Mouse (Mus musculus): ENCODE measurements around the gene Pigq. TPM values are rescaled to one million over a fixed set of nuclear protein-coding genes. Genes with fewer than 3 reads are reported as not detected.

The Pigq gene
- polyA plus RNA-seq, 1 experiment = 170 TPM

DNA sequence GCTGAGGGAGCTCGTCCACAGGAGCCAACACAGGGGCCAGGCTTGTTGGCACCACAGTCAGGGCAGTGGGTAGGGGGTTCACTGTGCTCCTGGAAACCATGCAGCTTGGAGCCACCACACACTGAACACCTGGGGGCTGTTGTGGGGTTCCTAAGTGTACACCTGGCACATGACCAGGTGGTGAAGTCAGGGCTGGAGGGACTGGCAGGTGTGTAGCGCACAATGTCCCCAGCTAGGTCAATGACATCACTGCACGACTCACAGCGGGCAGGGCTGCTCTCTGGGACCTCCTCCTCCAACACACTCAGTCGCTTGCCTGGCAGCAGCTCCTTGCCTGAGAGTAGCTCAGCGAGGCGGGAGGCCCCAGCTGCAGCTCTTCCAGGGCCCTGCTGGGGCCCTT is 19.5 kb upstream of the Pigq start:
- WGBS = 12% methylated on average over 7 of the region's 7 CpGs
- H3K4me1 ChIP-seq (ENCODE audit: control insufficient read depth, insufficient read depth, low read length) = peaks cover 62% of the 10 kb centered on the region
- TF ChIP-seq POLR2A (IDR thresholded peaks at IDR 0.05; ENCODE audit: borderline replicate concordance, insufficient read depth, low read length) = 0 out of 2 replicates have a peak, but pooled peaks have one; percentile 14
- TF ChIP-seq CTCF (IDR thresholded peaks at IDR 0.05; ENCODE audit: borderline replicate concordance, insufficient read depth, low read depth, low read length) = no peak
- H3K27me3 ChIP-seq (ENCODE audit: control insufficient read depth, insufficient read depth, low read length) = no peaks in the 10 kb centered on the region
- DNase-seq = peak; percentile 61 to 71
- H3K27ac ChIP-seq (ENCODE audit: insufficient read depth, low read length) = peak overlapping the region; percentile 10
- H3K4me3 ChIP-seq (replicated peaks; ENCODE audit: insufficient read depth, low read depth, low read length) = no peak overlapping the region

GRCm38 (mm10) chr17:25962413-25962905 is 17.7 kb upstream of the Pigq start:
- H3K27ac ChIP-seq (ENCODE audit: insufficient read depth, low read length) = no peak overlapping the region
- no peak for DNase-seq
- H3K4me1 ChIP-seq (ENCODE audit: control insufficient read depth, insufficient read depth, low read length) = peaks cover 70% of the 10 kb centered on the region
- 91% methylated on average over 7 of the region's 7 CpGs for WGBS
- no peaks in the 10 kb centered on the region for H3K27me3 ChIP-seq (ENCODE audit: control insufficient read depth, insufficient read depth, low read length)
- no peak overlapping the region for H3K4me3 ChIP-seq (replicated peaks; ENCODE audit: insufficient read depth, low read depth, low read length)
- no peak for TF ChIP-seq POLR2A (IDR thresholded peaks at IDR 0.05; ENCODE audit: borderline replicate concordance, insufficient read depth, low read length)
- no peak for TF ChIP-seq CTCF (IDR thresholded peaks at IDR 0.05; ENCODE audit: borderline replicate concordance, insufficient read depth, low read depth, low read length)

DNA sequence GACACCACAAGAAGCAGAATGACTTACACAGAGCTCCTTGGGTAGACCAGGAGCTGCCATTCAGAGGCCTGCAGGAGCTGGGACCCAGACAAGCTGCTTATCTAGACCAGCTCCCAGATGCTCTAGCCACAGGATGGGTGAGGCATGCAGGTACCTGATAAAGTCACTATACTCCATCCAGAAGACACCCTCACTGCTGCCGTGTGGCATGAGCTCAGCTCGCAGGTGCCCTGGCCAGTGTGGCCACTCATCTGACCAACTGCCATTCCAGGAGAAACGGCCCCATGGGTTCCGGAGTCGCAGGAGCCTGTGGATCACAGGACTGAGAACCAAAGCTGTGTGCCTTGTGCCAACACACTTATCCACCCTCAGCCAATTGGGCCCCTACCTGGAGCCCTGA is 16.8 kb upstream of the Pigq start:
- peaks cover 71% of the 10 kb centered on the region for H3K4me1 ChIP-seq (ENCODE audit: control insufficient read depth, insufficient read depth, low read length)
- H3K27ac ChIP-seq (ENCODE audit: insufficient read depth, low read length) = no peak overlapping the region
- H3K4me3 ChIP-seq (replicated peaks; ENCODE audit: insufficient read depth, low read depth, low read length) = no peak overlapping the region
- no peaks in the 10 kb centered on the region for H3K27me3 ChIP-seq (ENCODE audit: control insufficient read depth, insufficient read depth, low read length)
- TF ChIP-seq POLR2A (IDR thresholded peaks at IDR 0.05; ENCODE audit: borderline replicate concordance, insufficient read depth, low read length) = no peak
- no peak for TF ChIP-seq CTCF (IDR thresholded peaks at IDR 0.05; ENCODE audit: borderline replicate concordance, insufficient read depth, low read depth, low read length)
- 91% methylated on average over 5 of the region's 5 CpGs for WGBS
- DNase-seq = no peak

DNA sequence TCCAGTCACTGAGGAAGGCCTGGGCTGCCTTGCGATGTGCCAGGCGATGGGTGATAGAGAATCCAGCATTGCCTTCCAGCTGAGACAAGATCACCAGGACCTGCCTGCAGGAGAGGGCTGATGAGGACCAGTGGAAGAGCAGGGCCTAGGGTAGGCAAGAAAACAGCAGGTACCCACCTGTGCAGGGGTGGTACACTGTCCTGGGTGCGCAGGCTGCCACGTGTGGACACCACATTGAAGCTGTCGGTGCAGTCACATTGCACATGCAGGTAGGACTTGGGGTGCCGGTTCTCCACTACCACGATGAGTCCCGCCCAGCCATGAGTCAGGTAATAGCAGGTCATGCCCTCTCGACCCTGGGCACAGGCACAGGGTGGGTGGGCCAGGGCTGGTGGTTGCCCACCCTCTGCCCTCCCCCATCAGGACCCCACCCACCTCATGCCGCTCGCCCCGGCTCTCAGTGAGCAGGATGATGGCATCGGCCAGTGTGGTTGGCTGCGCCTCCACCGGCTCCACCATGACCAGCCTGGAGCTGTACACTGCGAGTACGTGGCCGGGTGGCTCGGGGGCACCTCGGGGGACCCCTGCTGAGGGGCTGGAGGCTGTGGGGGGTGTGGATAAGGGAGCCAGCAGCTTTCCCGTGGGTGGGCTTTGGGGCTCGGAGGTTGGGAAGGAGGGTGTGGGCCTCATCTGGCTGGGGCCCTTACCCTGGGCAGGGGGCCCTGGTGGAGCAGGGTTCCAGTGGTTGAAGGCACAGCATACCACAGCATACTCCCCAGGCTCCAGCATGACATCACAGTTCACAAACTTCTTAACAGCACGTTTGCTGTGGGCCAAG is 15.1 kb upstream of the Pigq start:
- DNase-seq = no peak
- 74% methylated on average over 23 of the region's 23 CpGs for whole genome bisulfite sequencing

DNA sequence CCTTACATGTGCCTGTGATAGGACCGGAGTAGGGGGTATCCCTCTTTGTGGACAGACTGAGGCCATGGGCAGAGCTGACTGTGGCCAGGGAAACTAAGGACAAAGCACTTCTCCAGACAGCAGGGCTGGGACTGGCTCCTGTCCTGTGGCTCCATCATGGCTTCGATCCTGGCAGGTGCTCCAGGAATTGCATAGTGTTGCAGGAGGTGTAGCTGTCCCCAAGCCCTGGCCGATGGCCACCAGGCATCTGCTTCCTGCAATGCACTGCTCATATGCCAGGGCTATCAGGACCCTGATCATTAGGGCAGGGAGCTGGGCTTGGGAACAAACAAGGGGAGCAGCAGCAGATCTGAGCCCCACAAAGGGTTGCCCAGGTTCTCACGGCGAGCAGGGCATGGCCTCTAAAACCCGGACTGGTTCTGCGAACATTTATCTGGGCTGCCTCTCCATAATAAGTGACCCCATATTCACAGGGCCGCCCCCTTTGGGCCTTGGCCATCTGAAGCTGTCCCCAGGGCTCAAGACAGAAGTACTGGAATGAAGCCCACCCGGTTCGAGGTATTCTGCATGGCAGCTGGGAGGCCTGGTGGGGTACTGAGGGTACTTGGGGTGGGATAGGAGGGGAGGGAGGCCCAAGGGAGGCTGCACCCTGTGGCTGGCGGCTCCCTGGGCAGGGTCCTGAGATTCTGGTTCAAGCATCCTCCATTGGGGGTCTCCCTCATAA is 14.2 kb upstream of the Pigq start:
- H3K4me1 ChIP-seq (ENCODE audit: control insufficient read depth, insufficient read depth, low read length) = peaks cover 72% of the 10 kb centered on the region
- H3K27me3 ChIP-seq (ENCODE audit: control insufficient read depth, insufficient read depth, low read length) = no peaks in the 10 kb centered on the region
- no peak overlapping the region for H3K4me3 ChIP-seq (replicated peaks; ENCODE audit: insufficient read depth, low read depth, low read length)
- 34% methylated on average over 11 of the region's 11 CpGs for WGBS
- peak; percentile 65 for DNase-seq
- H3K27ac ChIP-seq (ENCODE audit: insufficient read depth, low read length) = peak overlapping the region; percentile 40; the same call in 1 of the 2 replicates
- TF ChIP-seq POLR2A (IDR thresholded peaks at IDR 0.05; ENCODE audit: borderline replicate concordance, insufficient read depth, low read length) (no peak), CTCF (IDR thresholded peaks at IDR 0.05; ENCODE audit: borderline replicate concordance, insufficient read depth, low read depth, low read length) (no peak)

More for the DNA sequence above, 15.1 kb upstream of the Pigq start:
- Histone ChIP-seq H3K4me3 (replicated peaks; ENCODE audit: insufficient read depth, low read depth, low read length) (no peak overlapping the region), H3K4me1 (ENCODE audit: control insufficient read depth, insufficient read depth, low read length) (peaks cover 76% of the 10 kb centered on the region), H3K27ac (ENCODE audit: insufficient read depth, low read length) (no peak overlapping the region), H3K27me3 (ENCODE audit: control insufficient read depth, insufficient read depth, low read length) (no peaks in the 10 kb centered on the region)
- TF ChIP-seq CTCF (IDR thresholded peaks at IDR 0.05; ENCODE audit: borderline replicate concordance, insufficient read depth, low read depth, low read length) (no peak), POLR2A (IDR thresholded peaks at IDR 0.05; ENCODE audit: borderline replicate concordance, insufficient read depth, low read length) (no peak)

DNA sequence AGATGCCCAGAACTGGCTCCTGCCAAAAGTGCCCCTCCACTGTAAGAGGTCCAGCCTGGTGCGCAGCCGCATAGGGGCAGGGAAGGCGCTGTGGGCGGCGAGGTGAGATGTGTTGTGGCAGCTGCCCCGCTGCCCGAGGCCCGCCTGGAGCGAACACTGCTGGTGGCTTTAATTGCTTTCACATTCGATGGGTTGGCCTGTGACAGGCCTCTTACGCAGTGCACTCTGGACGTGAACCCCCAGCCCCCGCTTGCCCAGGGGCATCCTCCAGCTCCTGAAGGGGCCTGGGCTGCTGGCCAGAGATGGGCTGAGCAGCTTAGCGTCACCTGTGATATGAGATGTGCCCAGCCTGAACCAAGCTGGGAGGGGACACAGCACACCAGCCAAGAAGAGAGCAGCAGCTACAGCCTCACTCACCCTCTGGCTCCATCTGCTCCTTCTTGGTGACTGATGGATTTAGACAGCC is 12.9 kb upstream of the Pigq start:
- Histone ChIP-seq H3K27me3 (ENCODE audit: control insufficient read depth, insufficient read depth, low read length) (no peaks in the 10 kb centered on the region), H3K27ac (ENCODE audit: insufficient read depth, low read length) (peak overlapping the region; percentile 10), H3K4me1 (ENCODE audit: control insufficient read depth, insufficient read depth, low read length) (peaks cover 70% of the 10 kb centered on the region), H3K4me3 (replicated peaks; ENCODE audit: insufficient read depth, low read depth, low read length) (no peak overlapping the region)
- 17% methylated on average over 14 of the region's 14 CpGs for WGBS
- no peak for TF ChIP-seq CTCF (IDR thresholded peaks at IDR 0.05; ENCODE audit: borderline replicate concordance, insufficient read depth, low read depth, low read length)
- TF ChIP-seq POLR2A (IDR thresholded peaks at IDR 0.05; ENCODE audit: borderline replicate concordance, insufficient read depth, low read length) = no peak
- peak; percentile 50 to 60 for DNase-seq

GRCm38 (mm10) chr17:25956631-25957030 is 11.9 kb upstream of the Pigq start:
- Histone ChIP-seq H3K27me3 (ENCODE audit: control insufficient read depth, insufficient read depth, low read length) (no peaks in the 10 kb centered on the region), H3K4me1 (ENCODE audit: control insufficient read depth, insufficient read depth, low read length) (peaks cover 74% of the 10 kb centered on the region), H3K4me3 (replicated peaks; ENCODE audit: insufficient read depth, low read depth, low read length) (no peak overlapping the region), H3K27ac (ENCODE audit: insufficient read depth, low read length) (peak overlapping the region; percentile 68)
- WGBS = 26% methylated on average over 7 of the region's 7 CpGs
- peak in 1 of 2 experiments; percentile 51 for DNase-seq
- TF ChIP-seq CTCF (IDR thresholded peaks at IDR 0.05; ENCODE audit: borderline replicate concordance, insufficient read depth, low read depth, low read length) (no peak), POLR2A (IDR thresholded peaks at IDR 0.05; ENCODE audit: borderline replicate concordance, insufficient read depth, low read length) (no peak)
